Mouse (Mus musculus) large intestine, adult 2 months (tissue): ENCODE measurements around the gene Cfap73. TPM values are rescaled to one million over a fixed set of nuclear protein-coding genes. Genes with fewer than 3 reads are reported as not detected.

Experiments used
- DNase-seq: peaks from one replicate; pipeline ENCODE4 v3.0.0-alpha.2; 2012; ENCODE audit warnings: low read depth, low spot score
- WGBS: fragments of 180-500 bp; shearing (Covaris S2); methylation state at CpG from one replicate; pipeline ENCODE4 v1.1.7; 2018; 5-methylcytosine and 5-hydroxymethylcytosine counted together
- polyA plus RNA-seq: library from polyadenylated mRNA; depleted of rRNA; stranded (reverse); fragments of >200 nt; gene quantifications from 2 replicates; pipeline ENCODE4 v1.2.3, GENCODE M21; 2012; rRNA removed

Cfap73 gene
- polyA plus RNA-seq, result not detected in 2 replicates

DNA sequence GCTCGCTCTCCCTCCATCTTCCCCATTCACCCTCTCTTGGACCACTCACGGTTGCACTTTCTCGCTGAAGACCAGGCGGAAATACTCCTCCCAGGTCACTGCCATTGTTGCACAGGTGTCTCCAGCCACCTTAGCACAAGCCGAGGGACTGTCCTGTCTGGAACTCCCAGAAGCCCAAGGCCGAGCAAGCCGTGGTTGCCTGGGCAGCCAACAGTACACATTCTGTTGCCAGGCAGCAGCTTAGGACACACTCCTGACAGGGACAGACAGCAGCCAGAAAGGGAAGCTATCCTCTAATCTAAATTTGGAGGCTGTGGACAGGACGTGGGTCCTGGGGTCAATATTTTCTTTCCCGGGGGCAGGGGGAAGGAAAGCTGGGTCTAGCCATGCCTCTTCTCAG is at the start of gene Cfap73:
Gene Cfap73, minus strand, starts transcription at position 105 of the 400 bp plus-strand sequence.
- no peak for DNase-seq
- WGBS, result 33% methylated on average over 9 of the region's 9 CpGs

DNA sequence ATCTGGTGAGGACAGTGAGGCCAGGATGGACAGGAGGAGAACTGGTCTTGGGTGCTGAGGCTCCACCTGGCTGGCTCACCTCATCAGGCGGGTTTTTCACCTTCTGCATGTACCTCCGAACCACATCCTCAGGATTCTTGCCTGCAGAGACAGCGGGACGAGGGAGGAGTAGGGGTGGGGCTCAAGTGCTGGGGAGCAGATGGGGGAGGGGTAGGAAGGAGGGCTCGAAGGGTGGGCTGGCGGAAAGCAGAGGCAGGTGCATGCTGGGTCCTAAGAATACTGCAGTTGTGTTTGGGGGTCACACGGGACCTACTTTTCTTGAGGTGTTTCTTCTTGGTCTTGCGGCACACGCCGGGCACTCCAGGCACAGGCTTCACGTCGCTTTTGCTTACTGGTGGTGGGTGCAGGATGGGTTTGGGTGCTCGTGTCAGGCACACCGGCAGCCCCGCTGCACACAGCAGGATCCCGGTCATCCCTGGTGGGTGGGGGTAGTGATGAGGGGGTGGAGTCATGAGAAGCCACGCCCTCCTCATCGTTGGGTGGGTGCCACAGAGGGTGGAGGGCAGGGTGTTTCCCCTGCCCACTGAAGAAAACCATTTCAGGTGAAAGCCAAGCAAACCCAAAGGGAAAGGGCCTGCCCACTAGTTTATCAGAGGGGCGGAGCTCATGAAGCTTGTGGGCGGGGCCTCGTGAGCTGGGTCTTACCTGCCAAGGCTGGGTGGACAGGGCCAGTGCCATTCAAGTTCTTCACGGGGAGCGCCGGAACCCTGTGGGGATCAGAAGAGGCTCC is 49.1 kb upstream of the Cfap73 start:
- no peak for DNase-seq
- WGBS, result 16% methylated on average over 24 of the region's 24 CpGs

DNA sequence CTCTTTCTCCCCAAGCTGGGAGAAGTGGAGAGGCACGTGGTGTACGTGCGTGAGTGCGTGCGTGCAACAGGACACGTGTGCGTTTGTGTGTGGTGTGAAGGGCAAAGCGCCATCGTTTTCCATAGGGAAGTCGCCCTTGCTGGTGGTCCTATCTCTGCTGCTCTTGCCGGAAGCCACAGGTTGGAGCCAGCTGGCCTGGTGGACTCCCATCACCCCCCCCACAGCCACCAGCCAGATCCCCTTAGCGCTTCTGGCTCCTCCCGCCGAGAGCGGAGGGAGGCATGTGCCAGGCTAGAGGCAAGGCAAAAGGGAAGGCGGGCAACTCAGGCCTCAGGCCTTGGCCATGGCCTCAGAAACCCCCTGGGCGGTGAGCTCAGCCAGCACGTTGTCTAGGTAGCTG is 46.9 kb upstream of the Cfap73 start:
- no peak for DNase-seq
- 90% methylated on average over 18 of the region's 18 CpGs for WGBS

DNA sequence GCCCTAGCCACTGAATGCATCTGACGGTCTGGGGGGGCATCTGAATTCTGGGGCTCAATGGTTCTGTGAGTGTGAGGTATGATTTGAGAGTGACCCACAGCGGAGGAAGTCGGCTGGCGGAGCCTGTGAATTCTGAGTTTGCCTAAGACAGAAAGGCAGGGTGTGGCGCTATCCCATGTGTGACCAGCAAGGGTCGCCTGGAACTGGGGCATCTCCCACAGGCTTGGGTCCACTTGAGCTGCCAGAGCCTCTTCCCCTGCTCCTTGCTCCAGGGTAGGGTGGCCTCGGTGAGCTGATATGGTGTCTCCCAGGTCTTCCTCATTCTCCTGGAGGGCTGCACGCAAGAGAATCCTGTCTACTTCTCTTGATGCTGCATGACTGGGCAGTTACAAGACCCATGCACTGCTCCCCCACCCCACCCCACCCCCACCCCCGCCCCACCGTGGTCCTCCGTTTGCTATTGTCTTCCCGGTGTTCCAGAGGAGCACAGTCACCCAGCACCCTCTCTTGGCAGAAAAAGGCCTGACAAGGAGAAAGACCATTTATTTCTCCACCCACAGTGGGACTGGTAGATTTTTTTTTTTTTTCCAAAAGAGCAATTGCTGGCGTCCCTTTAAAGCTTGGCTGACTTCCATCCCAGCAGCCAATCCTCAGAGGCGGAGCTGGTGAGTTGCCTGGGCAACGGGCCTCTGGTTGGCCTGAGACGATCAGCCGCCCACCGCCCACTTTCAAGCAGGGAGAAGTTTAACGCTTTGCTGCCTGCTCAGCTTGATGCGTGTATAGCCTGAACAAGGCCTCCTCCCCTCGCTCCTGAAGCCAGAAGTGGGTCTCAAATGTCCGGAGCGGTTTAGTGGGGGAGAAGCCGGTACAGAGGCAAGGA is 45.9 kb upstream of the Cfap73 start:
- no peak for DNase-seq
- WGBS, result 4% methylated on average over 24 of the region's 24 CpGs

DNA sequence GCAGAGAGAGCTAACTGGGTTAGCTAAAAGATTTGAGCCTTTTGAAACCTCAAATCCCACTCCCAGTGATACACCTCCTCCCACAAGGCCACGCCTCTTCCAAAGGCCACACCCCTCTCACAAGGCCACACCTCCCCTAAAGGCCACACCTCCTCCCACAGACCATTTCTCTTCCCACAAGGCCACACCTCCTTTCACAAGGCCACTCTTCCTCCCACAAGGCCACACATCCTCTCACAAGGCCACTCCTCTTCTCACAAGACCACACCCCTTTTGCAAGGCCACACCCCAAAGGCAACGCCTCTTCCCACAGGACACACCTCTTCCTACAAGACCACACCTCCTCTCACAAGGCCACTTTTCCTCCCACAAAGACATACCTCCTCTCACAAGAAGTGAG is 43.5 kb upstream of the Cfap73 start:
- DNase-seq, result no peak
- 21% methylated on average over 2 of the region's 2 CpGs for WGBS

DNA sequence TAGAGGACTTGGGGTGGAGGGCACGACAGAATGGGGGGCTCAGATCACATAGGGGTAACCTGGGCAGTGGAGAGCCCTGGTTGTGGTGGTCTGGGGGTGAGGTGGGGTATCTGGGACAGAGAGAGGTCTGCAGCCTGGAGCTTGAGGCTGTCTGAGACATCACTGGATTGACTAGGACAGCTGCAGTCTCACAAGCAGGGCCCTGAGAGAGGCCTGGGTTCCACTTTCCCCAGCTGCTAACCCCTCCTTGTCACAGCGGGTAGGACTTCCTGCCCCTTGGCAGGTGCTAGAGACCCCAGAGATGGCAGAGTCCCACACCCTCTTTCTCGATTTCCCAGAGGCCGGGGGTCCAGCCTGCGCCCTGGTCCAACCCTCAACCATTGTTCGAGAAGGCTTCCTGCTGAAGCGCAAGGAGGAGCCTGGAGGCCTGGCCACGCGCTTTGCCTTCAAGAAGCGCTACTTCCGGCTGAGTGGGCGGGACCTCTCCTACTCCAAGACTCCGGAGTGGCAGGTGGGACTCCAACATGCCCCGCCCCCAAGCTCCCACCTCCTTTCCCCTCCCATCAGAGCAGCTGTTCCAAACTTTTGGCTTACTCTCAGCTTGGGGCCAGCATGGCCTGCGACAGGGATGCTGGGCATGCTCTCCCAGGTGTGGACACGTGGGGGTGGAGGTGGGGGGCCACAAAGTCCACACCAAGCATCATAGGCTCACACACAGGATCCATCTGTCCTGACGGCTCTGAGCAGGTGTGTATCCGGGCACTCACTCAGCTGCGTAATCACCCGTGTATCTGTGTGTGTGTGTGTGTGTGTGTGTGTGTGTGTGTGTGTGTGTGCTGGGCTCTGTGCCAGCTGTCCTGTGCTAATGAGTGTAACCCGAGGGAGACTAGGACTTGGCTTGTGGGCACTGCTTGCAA is 40.5 kb upstream of the Cfap73 start:
- DNase-seq, result no peak
- 22% methylated on average over 21 of the region's 21 CpGs for WGBS

DNA sequence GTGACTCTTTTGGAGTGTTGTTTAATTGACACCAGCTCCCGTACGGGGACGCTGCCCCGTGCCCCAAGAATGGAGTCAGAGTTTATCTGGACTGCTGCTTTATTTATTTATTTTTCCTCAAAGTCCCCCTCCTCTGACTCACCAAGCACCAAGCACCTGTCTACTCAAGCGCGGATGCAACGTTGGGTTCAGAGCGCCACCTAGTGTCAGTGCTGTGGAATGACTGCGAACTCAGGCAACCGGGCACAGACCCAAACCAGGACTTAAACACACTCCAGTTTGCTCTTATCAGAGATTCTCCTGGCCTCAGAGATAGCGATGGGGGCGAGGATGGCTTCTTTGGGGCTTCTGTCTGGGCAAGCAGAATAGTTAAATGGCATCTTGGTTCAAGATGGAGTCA is 39.6 kb upstream of the Cfap73 start:
- DNase-seq, result peak; percentile 32
- WGBS, result 5% methylated on average over 12 of the region's 12 CpGs

DNA sequence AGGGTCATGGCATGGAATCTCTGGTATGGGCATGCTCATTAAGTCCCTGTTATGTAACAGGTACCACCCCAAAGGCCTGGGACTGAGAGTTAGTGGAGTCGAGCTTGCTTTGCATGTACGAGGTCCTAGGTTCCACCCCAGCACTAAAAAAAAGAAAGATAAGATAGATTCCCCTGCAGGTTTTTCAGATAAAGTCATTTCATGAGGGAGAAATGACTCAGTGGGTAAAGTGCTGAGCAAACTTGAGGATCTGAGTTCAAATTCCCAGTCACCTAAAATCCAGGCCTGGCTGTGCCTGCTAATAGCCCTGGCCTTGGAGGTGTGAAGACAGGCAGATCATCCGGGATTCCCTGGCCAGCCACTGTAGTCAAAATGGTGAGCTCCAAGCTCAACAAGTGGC is 37.8 kb upstream of the Cfap73 start:
- 84% methylated on average over 3 of the region's 3 CpGs for WGBS
- DNase-seq, result no peak

DNA sequence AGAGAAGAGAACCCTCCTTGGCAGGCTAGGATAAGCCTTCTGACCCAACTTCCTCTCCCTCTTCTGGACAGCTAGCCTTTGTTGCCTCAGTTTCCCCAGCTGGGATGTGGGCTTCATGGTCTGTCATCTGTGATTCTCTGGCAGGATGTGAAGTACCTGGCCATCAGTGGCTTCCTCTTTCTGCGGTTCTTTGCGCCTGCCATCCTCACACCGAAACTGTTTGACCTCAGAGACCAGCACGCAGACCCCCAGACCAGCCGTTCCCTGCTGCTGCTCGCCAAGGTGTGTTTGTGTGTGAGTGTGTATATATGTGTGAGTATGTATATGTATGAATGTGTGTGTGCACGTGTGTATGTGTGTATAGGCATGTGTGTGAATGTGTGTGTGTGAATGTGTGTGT is 36.1 kb upstream of the Cfap73 start:
- WGBS, result 79% methylated on average over 7 of the region's 7 CpGs
- DNase-seq, result no peak

DNA sequence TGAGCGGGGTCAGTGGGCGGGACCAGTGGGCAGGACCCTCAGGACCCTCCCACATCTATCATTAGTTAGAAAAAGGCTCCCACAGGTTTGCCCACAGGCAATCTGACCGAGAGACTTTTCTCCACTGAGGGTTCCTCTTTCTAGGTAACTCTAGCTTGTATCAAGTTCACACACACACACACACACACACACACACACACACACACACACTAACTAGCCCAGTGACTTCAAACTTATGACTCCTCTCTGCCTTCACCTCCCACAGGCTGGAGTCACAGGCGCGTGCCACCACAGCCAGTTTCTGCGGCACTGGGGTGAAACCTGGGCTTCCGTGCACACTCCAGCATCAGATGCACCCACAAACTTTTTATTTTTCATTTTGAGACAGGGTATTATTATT is 34.7 kb upstream of the Cfap73 start:
- WGBS, result 66% methylated on average over 7 of the region's 7 CpGs
- no peak for DNase-seq

DNA sequence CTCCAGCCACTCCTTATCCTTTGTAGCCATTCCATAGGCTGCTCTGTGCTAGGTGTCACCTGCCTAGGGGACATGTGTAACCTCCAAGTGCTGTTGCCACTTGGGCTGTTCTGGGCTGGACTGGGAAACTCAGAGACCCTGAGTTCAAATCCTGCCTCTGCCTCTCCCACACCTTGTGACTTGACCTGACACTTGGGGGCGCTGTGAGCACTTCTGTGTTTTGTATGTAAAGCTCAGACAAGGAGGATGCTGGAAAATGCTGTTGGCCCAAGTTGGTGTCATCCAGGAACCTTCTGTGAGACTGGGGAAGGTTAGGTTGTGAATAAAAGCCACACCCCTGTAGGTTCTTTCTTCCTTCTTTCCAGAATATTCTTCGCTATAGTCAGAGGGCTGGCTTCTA is 30.9 kb upstream of the Cfap73 start:
- no peak for DNase-seq
- 40% methylated on average over 2 of the region's 2 CpGs for WGBS

DNA sequence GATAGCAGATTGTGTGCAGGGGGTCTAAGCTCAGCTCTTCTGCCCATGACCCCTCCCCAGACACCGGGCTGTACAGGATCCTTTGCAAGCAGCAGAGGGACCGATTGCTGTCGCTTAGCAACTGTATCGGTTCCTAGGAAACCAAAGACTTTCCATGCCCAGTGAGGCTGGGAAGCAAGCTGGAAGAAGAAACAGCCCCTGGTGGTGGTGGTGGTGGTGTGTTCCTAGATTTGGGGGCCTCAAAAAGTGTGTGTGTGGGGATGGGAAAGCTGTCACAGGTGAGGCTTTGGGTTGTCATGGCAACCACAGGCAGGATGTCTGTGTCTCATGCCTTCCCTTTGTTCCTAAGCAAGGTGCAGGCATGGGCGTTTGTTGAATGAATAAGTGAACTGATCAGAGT is 26.8 kb upstream of the Cfap73 start:
- no peak for DNase-seq
- 56% methylated on average over 5 of the region's 5 CpGs for WGBS

DNA sequence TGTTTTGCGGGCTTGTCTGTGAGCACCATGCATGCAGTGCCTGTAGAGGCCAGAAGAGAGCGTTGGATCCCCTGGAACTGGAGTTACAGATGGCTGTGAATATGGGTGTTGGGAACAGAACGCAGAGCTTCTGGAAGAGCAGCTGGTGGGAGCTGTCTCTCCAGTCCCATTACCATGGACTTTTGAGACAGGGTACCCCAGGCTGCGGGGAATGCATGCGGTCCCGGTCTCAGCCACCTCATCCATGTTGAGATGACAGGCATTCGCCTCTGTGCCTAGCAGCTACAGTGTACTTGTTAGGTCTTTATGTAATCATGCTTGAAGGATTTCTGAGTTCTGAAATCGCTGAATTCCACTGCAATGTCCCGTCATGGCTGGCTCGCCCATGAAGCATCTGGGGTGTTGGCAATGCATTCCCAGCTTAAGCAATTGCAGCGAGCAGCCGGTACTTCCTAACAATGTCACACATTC is 22.3 kb upstream of the Cfap73 start:
- WGBS, result 68% methylated on average over 12 of the region's 12 CpGs
- DNase-seq, result no peak

DNA sequence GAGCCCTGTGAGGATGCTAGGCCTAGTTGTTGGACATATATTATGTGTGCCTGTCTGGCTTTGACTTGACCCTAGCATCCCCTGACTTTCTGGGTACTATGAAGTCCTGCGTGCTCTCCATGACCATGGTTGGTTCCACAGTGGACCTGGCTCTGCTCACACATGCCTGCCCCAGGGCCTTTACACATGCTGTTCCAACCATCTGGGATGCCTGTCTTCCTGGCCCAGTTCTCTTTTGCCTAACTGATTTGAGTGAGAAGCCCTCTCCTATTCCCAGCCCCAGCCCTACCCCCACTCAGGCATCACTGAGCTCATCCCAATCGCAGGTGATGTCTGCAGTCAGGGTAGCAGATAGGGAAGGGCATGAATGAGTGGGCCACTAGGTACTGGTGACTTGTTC is 19.8 kb upstream of the Cfap73 start:
- DNase-seq, result no peak
- WGBS, result 90% methylated on average over 2 of the region's 2 CpGs

DNA sequence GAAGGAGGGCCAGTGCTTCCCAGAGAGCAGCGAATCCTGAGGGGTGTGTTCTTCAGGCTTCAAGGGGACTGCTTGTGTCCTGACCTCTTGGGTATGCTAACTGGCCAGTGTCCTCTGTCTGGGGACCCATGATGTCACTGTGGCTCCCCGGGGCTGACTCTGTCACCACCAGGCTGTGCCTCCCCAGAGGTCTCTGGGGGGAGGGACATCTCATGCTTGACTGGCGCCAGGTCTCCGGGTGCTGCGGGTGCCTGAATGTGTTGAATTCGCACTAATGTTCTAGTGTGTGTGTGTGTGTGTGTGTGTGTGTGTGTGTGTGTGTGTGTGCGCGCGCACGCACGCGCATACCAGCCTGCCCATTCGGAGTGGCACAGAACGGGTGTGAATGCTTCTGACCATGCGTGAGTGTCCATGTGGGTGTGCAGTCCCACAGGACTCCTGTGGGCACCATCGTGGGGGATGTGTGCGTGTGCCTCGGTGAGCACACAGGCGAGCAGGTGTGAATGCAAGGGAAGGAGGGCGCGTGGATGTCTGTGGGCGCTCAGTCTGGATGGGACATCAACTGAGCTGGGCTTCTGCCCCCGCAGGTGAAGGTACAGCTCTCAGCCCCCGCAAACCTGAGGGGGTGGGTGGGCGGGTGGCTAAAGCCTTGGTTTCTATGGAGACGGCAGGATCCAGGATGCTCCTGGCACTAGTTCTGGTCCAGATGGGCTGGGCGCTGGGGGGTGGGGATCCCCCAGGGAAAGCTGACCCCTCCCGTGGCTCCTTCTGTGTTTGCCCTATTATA is 19.1 kb upstream of the Cfap73 start:
- 78% methylated on average over 28 of the region's 28 CpGs for WGBS
- no peak for DNase-seq

DNA sequence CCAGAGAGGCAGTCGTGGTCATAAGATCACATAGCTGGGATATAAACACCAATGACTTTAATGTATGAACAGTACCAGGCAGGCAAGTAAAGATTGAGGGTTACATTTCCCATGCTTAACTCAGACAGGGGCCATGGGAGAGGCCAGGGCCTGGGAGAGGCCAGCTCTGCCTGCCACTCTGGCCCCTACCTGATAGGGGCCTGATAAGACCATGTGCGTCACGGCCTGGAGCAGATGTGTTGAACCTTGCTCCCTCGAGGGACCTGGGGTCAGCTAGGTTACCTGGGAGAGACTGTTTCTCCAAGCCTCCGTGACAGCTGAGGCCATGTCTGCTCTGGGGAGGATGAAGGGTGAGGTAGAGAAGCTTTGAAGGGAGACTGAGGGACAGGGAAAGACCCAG is 17.2 kb upstream of the Cfap73 start:
- DNase-seq, result no peak
- WGBS, result 49% methylated on average over 5 of the region's 5 CpGs

DNA sequence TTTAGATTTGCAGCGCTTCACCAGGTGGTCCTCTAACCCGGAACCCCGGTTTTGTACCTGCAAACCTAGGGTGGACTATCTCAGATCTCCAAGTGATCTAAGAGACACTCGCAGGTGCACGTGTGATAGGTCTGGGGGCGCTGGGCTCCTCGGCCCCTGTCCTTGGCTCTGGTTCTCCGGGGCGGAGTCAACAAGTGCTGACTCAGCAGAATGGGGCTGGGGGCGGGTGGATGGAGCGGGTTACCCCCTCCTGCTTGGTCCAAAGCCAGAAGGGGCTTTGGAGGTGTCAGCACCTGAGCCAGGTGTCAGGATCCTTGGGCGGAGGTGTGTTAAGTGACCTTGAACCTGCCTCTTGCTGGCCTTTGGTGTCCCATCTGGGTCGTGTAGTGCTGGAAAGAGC is 15.9 kb upstream of the Cfap73 start:
- DNase-seq, result no peak
- 24% methylated on average over 13 of the region's 13 CpGs for WGBS

DNA sequence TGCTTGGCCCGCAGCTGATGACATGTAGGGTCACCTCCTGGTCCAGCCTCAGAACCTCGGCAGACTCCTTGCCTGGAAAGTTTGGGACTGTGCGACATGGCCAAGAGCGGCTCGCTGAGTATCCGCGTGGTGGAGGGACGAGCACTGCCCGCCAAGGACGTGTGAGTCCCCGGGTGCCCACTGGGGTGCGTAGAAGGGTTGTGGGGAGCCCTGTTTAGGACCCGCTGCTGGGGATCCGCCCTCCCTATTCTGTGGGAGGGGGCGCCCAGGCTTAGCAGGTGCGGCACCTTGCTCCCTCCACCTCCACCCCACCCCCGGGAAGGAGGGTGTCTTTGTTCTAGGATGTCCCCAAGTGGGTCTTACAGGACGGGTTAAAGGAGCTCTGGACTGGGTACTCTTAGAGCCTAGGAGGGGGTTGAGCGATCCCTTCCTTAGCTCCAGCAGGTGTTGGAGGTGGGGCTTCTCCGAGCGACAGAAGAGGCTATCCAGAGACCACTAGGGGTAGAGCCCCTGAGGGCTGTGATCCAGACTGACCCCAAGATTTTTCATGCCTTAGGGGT is 15.4 kb upstream of the Cfap73 start:
- DNase-seq, result no peak
- WGBS, result 3% methylated on average over 21 of the region's 21 CpGs
